Mouse (Mus musculus): ENCODE data around the gene Gm904.
"Not testable (repeated sequence)": the region's sequence is repeated elsewhere in the genome, so short reads cannot be mapped to it uniquely, and the experiment has no call there.

Gm904 gene

GRCm38 (mm10) chr13:50642928-50643327 is at the start of gene Gm904:
Gm904 (plus strand) TSS chr13:50643228.
- DNase-seq: not testable (repeated sequence)

- DNase-seq: not testable (repeated sequence)
These were observed 5.7 kb downstream of the Gm904 start for GRCm38 (mm10) chr13:50648771-50649170.

Data from kidney, adult 9 months (tissue).